Mouse (Mus musculus) left cerebral cortex, adult 11 months (tissue): ENCODE results near the gene Dock4.

Source experiments
- DNase-seq: peaks from one replicate; pipeline ENCODE4 v3.0.0; 2022; ENCODE audit warnings: low spot score

Dock4 gene

DNA sequence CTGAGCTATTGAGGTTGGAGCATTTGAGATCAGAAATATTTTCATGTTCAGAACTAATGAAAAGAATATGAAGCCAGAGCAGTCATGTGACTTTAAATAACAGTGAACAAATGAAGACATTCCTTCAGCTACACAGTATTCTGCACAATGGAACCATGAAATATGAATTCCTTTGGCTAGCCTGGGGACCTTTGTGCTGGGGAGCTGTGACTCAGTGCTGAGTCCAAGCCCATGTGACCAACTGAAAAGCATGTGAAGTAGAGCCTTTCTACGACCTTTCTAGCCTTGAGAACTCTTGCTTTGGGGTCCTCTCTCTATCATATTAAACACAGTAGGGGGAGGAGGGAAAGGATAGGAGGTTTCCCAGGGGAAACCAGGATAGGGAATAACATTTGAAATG is 327.3 kb downstream of the Dock4 start:
- DNase-seq = no peak

- no peak for DNase-seq
Observed at GRCm38 (mm10) chr12:40781554-40781953, 335.8 kb downstream of the Dock4 start.

GRCm38 (mm10) chr12:40788621-40789111 is 342.9 kb downstream of the Dock4 start:
- no peak for DNase-seq

DNA sequence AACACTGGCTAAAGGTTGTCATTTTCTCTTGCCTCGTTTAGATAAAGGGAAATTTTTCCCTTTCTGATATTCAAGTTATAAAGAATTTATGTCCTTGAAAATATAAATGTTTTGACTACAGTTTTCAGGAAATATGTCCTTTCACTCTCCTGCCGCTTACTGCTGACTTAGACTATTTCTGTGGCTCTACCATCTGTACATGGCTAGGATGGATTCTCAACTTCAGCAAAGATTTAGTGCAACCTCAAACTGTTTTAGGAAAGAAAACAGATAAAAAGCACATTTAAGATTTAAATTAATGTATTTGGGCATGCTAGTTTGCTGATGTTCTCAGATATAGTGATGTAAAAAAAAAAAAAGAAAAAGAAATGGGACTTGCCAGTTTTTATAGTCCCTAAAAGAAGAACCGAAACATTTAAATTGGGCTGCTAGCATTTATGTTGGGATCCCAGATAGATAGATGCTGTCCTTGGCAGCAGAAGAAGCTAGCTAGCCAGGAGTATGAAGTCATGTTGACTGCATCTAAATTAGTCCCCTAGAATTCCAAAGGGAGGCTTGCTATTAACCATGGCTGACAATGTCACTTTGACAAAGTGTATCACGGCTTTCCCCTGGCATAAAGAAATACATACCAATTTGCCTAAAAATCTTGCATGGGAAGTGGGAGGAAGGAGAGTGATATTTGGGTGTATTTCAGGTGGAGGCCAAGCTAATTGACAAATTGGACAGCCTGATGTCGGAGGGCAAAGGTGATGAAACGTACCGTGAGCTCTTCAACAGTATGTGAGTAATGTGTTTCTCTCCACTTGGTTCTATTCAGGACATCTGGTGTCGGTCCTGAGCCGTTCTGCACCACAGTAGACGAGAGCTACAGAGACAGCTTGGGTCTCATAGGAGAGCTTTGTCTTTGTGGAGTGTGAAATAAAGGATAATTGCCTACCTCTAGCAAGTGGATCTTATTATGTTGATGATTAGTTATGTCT is 343.9 kb downstream of the Dock4 start:
- no peak for DNase-seq

GRCm38 (mm10) chr12:40791221-40791620 is 345.5 kb downstream of the Dock4 start:
- DNase-seq = no peak

DNA sequence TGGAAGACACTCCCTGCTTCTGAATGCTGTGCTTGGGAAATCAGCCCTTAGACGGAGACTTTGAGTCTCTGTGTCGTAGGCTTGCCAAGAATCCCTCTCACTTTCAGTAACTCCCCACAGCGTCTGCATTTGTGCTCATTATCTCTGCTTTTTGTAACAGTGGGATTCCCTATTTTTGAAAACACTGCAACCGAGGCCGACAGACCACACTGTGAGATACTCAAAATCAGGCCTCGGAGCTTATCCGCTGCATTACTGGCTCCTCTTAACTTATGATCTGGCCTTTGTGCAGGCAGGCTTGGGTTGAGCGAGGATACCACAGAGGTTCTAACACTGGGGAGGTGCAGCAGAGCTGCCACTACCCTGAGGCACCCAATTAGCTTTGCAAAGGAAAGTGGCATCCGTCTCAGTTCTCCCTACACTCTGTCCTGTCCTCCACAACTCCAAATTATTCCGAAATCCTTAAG is 346.5 kb downstream of the Dock4 start:
- no peak for DNase-seq

DNA sequence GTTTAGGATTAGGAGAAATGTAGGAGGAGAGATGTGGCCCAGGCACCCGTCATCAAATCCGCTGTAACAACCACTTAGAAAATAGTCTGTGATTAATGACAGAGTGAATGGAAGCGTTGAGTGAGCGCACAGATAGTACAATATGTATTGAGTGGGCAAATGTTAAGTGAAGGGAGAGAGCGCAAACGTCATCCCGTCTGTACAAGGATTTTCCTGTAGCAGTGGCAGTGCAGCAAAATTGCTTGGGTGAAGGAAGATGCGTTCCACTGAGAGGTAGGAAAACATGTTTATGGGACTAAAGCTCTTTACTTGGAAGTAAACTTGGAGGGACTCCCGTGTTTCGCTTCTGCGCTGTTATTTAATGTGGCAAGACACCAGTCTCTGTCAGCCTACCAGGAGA is 348.3 kb downstream of the Dock4 start:
- no peak for DNase-seq

DNA sequence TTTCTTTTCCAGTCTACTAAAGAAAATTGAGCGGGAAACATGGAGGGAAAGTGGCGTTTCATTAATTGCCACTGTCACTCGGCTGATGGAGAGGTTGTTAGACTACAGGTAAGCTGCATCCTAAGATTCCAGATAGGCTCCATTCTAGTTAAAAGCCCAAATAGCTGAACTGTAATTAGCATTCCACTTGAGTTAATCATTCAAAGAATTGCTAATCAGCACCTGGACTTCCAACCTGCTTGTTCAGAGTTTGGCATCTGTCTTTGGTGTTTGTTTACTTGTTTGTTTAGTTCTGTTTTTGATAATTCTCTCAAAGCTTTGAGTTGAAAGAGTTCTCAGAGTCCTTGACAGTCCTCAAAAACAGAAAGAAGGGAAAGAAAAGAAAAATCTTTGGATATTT is 349.0 kb downstream of the Dock4 start:
- DNase-seq = no peak

DNA sequence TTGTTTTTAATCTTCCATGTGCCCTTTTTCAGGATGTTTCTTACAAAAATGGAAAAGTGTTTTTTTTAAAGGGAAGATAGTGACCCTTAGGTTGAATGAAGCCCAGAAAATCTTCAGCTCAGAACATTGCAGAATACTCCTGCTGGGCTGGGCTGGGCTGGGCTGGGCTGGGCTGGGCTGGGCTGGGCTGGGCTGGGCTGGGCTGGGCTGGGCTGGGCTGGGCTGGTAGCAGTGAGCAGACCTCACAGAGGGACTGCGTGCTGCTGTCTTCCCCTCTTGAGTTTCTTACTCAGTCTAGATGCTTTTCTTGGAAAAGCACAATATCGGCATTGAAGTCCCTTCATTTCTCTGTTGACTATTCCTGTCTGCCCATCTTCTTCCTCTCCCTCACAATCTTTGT is 350.0 kb downstream of the Dock4 start:
- DNase-seq = no peak

GRCm38 (mm10) chr12:40796813-40797491 is 351.2 kb downstream of the Dock4 start:
- DNase-seq = no peak

GRCm38 (mm10) chr12:40797561-40798343 is 352.0 kb downstream of the Dock4 start:
- DNase-seq = no peak

DNA sequence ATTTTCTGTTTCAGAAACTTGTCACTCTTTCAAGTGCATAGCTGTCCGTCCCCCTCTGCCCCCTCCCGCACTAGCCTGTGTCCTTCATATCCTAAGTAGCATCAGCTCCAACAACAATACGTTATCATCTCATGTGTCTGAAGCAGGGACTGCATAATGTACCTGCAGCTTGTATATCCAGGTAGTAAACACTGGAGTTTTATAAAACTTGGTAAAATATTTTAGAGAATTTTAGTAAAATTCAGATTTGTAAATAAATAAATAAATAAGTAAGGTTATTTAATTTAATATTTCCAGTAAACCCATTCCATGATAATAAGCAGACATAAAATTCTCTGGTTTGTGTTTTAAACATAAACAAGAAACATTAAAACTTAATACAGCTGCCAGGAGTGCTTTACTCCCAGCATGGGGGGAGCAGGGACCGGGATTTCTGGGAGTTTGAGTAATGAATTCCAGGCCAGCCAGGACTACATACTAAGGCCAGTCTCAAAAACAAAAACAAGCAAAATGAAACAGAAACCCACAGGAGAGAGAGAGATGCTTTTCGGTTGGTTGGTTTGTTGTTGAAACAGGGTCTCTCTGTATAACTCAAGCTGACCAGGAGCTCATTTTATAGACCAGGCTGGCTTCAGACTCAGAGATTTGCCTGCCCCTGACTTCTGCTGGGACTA is 352.7 kb downstream of the Dock4 start:
- DNase-seq = no peak

DNA sequence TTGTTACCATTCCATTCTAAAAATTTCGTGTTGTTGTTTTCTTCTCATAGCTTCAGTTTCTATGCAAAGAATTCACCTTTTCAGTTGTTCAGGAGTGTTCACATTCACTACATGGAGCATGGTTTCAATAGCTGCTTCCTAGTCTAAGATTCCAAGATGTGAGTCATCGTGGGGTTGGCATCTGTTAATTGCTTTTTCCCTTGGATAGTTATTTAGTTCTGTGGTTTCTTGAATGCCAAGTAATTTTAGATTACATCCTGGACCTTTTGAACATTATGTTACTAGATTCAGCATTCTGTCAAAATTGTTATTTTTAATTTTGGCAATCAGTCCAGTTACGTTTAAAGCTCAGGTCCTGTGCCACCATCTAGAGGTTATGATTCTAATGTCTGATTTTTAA is 355.7 kb downstream of the Dock4 start:
- no peak for DNase-seq

DNA sequence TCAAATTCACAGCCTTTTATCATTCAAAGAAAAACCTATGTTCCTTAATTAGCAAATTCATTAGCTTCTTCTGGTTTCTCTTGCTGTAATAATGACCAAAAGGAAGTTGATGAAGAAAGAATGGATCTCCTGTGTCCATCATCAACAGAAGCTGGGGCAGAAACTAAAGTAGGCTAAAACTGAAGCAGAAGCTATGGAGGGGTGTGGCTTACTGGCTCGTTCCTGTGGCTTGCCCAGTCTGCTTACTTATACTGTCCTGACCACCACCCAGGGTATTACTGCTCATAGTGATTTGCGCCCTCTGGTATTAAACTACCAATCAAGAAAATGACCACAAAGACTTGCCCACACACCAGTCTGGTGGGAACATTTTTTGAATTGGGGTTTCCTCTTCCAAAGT is 359.5 kb downstream of the Dock4 start:
- no peak for DNase-seq

DNA sequence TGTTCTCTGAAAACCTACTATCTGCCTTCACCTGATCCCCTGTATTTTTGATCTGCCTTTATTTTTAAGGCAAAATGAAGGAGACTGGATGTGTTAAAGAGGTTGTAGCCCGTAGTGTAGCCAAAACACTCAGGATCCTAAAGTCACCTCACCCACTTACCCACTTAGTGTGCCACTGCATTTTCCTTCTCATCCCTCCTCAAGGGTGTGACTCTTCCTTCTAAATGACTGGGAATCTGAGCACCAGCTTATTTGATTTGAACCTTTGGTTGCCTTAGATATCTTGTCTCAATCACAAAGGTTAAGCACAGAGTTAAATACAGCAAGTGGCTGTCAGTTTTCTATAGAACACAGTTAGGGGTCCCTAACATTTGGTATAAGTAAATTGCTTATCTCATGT is 362.2 kb downstream of the Dock4 start:
- no peak for DNase-seq

DNA sequence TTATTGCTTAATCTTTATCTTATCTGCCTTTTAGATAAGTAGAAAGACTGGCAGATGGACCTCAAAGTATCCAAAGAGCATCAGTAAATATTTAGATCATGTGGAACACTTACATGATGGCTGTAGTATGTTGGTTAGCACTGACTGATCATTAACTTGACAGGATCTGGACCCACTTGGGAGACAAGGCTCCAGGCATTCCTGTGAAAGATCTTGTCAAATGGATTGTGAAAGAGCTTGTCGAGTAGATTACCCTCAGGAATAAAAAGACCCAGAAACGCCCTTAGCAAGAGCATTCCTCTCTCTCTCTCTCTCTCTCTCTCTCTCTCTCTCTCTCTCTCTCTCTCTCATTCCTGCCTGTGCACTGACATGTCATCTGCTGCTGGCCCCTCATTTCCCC is 367.7 kb downstream of the Dock4 start:
- no peak for DNase-seq

DNA sequence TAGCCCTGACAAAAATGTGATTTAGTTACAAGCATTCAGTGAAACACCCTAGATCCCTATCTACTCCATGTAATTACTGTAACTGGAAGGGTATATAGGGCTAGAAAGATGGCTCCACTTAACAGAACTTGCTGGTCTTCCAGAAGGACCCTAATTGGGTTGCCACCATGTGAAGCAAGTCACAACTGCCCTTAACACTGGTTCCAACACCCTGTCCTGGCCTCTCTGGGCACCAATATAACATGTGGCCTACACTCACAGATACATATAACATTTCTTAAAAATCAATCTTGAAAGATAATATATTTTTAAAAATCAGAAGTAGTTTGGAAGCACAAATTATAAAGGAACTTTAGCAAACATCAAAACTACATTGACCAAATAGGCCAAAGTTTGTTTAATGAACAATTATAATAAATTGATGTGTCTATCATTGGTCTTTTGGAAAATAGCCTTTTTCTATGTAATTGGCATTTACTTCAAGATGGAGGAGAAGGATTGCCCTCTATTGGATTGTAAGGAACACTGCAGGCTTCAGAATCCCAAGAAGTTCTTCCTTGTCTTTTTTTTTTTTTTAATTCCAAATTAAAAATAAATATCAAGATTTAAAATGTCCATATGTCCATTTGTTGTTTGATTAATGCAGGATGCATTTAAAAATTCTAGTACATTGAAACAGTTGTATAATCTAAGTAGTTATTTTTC is 369.1 kb downstream of the Dock4 start:
- no peak for DNase-seq

DNA sequence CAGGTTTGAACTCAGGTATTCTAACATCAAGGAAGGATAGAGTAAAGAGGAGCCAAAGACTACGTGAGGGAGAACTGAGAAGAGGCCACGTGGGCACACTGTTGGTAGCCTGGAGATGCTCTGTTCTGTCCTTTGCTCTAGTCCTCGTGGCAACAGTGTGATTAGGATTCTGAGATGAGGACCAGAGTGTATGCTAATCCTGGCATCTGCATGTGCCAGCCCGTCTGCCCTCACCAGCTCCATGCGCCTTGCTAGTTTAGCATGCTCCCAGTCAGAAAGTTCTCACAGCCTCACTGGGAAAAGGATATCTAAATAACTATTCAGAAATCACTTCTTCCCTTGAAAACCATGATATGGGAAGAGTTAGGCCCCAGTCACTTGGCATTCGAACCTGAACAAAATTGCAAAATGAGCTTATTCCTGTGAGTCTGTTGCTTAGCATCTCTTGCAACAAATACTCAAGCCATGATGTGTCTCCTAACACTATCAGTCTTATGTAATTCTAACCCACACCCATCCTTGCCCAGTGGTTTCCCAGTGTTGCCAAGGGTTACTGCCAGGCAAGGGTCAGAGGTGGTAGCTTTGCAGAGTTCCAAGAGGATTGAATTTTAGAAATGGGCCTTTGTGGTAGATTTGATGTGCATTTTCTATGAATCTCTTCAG is 372.4 kb downstream of the Dock4 start:
- DNase-seq = no peak

DNA sequence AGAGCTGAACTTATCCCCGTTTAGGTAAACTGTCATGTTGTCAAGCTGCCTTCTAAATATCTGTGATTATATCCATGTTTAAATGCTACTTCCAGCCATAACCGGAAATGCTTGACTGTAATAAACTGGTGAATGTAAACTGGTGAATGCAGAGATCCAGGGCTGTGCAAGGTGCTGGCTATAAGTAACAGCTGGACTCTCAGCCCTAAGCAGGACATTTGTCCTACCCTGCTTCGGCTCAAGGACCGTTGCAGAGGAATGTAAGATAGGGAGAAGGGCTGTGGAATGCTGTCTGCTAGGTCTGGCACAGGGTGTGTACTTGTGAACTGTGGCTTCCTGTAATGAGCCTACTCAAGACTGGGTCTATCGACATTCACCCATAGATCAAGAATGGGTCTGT is 377.9 kb downstream of the Dock4 start:
- no peak for DNase-seq

- DNase-seq = no peak
Observed at GRCm38 (mm10) chr12:40824251-40824650, 378.5 kb downstream of the Dock4 start.
